Mouse (Mus musculus): ENCODE data around the gene Hykk.

The Hykk gene

DNA sequence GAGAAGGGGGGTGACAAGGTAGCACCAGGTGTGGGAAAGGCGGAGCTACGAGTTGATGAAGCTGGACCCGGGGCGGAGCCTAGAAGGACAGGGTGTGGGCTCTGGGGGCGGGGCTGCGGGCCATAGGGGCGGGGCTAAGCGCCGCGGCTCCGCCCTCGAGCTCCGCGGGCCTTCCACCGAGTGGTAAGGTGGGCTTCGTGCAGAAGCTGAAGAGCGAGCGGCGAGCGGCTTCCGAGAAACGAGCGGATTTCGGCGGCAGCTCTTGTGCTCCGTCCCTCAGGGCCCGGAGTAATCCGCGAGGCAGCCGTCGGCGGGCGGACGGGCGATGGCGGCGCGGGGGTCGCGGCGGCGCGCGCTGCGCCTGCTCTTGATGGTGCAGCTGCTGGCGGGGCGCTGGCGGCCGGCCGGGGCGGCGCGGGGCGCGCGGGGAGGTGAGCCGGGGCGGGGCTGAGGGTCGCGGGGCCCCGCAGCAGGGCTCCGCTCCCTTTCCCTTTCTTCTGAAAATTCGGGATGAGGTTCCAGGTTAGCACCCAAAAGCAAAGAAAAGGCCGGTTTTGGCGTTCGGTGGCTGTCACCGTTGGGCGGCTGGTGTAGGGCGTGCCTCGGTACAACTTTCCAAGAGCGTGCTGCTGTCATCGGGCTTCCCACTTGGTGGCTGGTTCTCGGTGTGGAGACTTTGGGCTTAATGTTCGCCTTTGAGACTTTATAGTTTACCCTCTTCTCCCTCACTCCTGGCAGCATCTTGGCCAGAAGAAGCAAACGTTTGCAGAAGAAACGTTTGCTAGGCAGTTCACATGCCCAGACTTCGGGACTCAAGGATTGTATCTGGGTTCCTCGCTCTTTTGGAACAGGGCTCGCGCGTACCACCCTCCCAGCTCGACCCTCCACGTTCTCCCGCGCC is 64.5 kb downstream of the Hykk start:
- DNase-seq (ENCODE audit: low read depth, low spot score): no peak

DNA sequence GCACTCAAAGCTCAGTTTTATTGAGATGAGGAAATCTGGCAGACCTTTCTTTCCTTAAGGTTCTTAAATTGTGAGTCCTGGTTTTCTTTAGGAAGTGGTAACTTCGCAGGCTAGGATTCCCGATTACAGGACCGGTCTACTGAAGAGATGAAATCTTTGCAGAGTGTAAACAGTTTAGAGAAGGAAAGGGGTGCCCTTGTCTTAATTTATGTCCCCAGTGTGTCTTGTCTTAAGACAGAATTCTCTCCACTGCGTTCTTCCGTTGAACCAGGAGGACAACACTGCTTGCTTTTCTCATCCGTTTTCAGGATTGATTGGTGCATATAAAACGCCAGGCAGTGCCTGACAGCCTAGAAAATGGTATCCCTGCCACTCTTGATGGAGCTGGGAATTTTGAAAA is 65.3 kb downstream of the Hykk start:
- no peak for DNase-seq (ENCODE audit: low read depth, low spot score)

DNA sequence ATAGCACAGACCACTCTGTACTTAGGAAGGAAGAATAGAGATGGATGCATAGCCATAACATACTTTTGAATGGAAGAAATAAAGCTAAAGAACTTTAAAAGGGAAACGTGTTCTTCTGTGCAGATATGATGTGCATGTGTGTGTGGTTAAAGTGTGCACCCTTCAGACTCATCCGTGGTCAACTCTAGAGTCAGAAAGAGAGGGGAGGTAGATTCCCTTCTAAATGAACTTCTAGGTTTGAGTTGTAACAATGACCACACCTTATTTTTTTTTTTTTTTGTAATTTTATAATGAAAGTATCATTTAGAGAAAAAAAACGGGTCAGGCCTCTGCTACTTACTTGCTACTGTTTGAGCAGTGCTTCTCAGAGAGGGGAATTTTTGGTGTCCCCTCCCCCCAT is 73.3 kb downstream of the Hykk start:
- no peak for DNase-seq (ENCODE audit: low read depth, low spot score)

DNA sequence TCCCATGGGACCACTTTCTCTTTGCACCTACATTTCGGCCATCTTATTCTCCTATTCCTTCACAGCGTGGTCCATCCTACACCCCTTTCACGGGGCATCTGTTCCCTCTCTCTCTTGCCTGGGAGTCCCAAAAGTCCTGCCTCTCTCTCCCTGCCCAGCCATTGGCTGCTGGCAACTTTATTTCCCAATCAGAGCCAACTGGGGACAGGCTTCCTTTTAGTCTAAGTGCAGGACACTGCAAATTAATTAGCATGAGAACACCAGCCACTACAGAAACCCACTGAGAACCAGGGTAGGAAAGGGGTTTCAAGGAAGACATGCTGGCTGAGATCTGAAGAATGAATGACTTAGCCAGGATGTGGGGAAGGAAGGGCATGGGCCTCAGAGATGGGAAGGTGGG is 77.3 kb downstream of the Hykk start:
- DNase-seq (ENCODE audit: low read depth, low spot score): no peak

DNA sequence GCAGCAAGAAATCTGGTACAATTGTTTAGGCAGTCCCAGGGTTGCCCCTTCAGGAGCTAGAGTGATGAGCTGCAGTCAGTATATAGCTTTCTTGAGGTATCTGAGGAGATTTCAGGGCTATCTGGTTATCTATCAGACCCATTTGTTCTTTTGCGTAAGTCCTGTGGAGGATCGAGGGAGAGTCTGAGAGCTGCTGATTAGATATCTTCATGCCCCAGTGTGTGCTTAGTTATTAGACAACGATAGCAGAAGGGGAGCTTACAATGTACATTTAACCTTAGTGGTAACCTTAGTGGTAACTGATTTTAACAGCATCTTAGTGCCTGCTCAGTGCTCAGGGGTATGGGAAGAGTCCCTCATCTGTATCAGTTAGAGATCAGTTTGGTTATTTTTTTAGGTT is 78.6 kb downstream of the Hykk start:
- DNase-seq (ENCODE audit: low read depth, low spot score): no peak

Data from 3T3-L1 (cell line).